11 mouse cellular contexts compared by ENCODE assay signal in genomic region chr11:121082857-121083500, GRCm38 (mm10). TPM values are rescaled to one million over a fixed set of nuclear protein-coding genes. Genes with fewer than 3 reads are reported as not detected.
DNase-seq lines count a peak whose midpoint lies in the region; ATAC-seq lines count a peak whose summit lies in the region.
"Had no signal": no experiment of that assay in that cellular context is flagged by ENCODE, and none has a peak within 500 bp of the region (broad histone marks: within the 10 kb centered on the region; RNA-seq: fewer than 3 reads in every experiment).

No protein-coding gene starts in this region.

- peak; percentile 4 for DNase-seq in midbrain, embryonic 11.5 days (ENCODE audit: low spot score, missing footprints)
- peak; percentile 25 to 47 for DNase-seq in heart, postnatal 10 days
- peak; percentile 33 for DNase-seq in thymus, postnatal 4 days
- DNase-seq in kidney, adult 8-10 months = no peak
- DNase-seq: layer of hippocampus, postnatal 36 days had no signal

- ATAC-seq in midbrain, embryonic 11.5 days (ENCODE audit: low FRiP score) = no peak
- ATAC-seq in midbrain, embryonic 13.5 days = no peak
- 0 out of 2 replicates have a peak, but pooled peaks have one; percentile 14 for ATAC-seq in megakaryocyte-erythroid progenitor cell, adult 5-6 weeks (replicated peaks; ENCODE audit: low FRiP score, low TSS enrichment, poor library complexity, severe bottlenecking)
- ATAC-seq in hindbrain, embryonic 16.5 days = no peak
- ATAC-seq in forebrain, embryonic 12.5 days (ENCODE audit: low FRiP score) = no peak

- H3K4me3 ChIP-seq in midbrain, embryonic 11.5 days (ENCODE audit: low read depth, low read length) = no peak overlapping the region
- H3K4me3 ChIP-seq in midbrain, embryonic 13.5 days (replicated peaks) = no peak overlapping the region
- H3K4me3 ChIP-seq in hindbrain, embryonic 16.5 days (ENCODE audit: low read length) = no peak overlapping the region
- H3K4me3 ChIP-seq in forebrain, embryonic 12.5 days (replicated peaks) = no peak overlapping the region
- H3K4me3 ChIP-seq: heart, embryonic 15.5 days had no signal

- no peaks in the 10 kb centered on the region for H3K27me3 ChIP-seq in midbrain, embryonic 11.5 days (ENCODE audit: control insufficient read depth, insufficient read depth, low read length)
- no peaks in the 10 kb centered on the region for H3K27me3 ChIP-seq in midbrain, embryonic 13.5 days
- H3K27me3 ChIP-seq in hindbrain, embryonic 16.5 days (replicated peaks; ENCODE audit: control insufficient read depth, insufficient read depth, low read length) = no peaks in the 10 kb centered on the region
- no peaks in the 10 kb centered on the region for H3K27me3 ChIP-seq in forebrain, embryonic 12.5 days
- H3K27me3 ChIP-seq: heart, embryonic 15.5 days had no signal

- no peaks in the 10 kb centered on the region for H3K36me3 ChIP-seq in midbrain, embryonic 11.5 days (ENCODE audit: control insufficient read depth, insufficient read depth, low read length)
- no peaks in the 10 kb centered on the region for H3K36me3 ChIP-seq in midbrain, embryonic 13.5 days
- H3K36me3 ChIP-seq in hindbrain, embryonic 16.5 days (ENCODE audit: control insufficient read depth, insufficient read depth, low read length) = no peaks in the 10 kb centered on the region
- H3K36me3 ChIP-seq in forebrain, embryonic 12.5 days (replicated peaks) = no peaks in the 10 kb centered on the region
- H3K36me3 ChIP-seq: heart, embryonic 15.5 days had no signal

- intact Hi-C loops in heart, postnatal 10 days (cut with DNase I) = no loop called here

- 81% methylated on average over 6 of the region's 6 CpGs for WGBS in midbrain, embryonic 11.5 days
- whole genome bisulfite sequencing in midbrain, embryonic 13.5 days = 84% methylated on average over 6 of the region's 6 CpGs
- 89% methylated on average over 6 of the region's 6 CpGs for WGBS in hindbrain, embryonic 16.5 days
- 86% methylated on average over 6 of the region's 6 CpGs for WGBS in forebrain, embryonic 12.5 days

- H3K9me3 ChIP-seq in midbrain, embryonic 11.5 days (ENCODE audit: control insufficient read depth, low read length) = no peaks in the 10 kb centered on the region
- H3K9me3 ChIP-seq in midbrain, embryonic 13.5 days = no peaks in the 10 kb centered on the region
- H3K9me3 ChIP-seq in hindbrain, embryonic 16.5 days (ENCODE audit: control insufficient read depth, low read length) = no peaks in the 10 kb centered on the region
- H3K9me3 ChIP-seq in forebrain, embryonic 12.5 days = no peaks in the 10 kb centered on the region
- H3K9me3 ChIP-seq: heart, embryonic 15.5 days had no signal

- H3K4me2 ChIP-seq in midbrain, embryonic 11.5 days = no peak overlapping the region
- H3K4me2 ChIP-seq in midbrain, embryonic 13.5 days (replicated peaks) = no peak overlapping the region
- no peak overlapping the region for H3K4me2 ChIP-seq in hindbrain, embryonic 16.5 days (ENCODE audit: low read length)
- no peak overlapping the region for H3K4me2 ChIP-seq in forebrain, embryonic 12.5 days
- H3K4me2 ChIP-seq: heart, embryonic 15.5 days had no signal

- no peak overlapping the region for H3K27ac ChIP-seq in midbrain, embryonic 11.5 days (ENCODE audit: low read depth, low read length)
- H3K27ac ChIP-seq in midbrain, embryonic 13.5 days = no peak overlapping the region
- H3K27ac ChIP-seq in hindbrain, embryonic 16.5 days (ENCODE audit: low read depth, low read length) = no peak overlapping the region
- no peak overlapping the region for H3K27ac ChIP-seq in forebrain, embryonic 12.5 days
- H3K27ac ChIP-seq: heart, embryonic 15.5 days had no signal

- no peaks in the 10 kb centered on the region for H3K4me1 ChIP-seq in midbrain, embryonic 11.5 days (ENCODE audit: control insufficient read depth, insufficient read depth, low read length)
- no peaks in the 10 kb centered on the region for H3K4me1 ChIP-seq in midbrain, embryonic 13.5 days (replicated peaks)
- no peaks in the 10 kb centered on the region for H3K4me1 ChIP-seq in hindbrain, embryonic 16.5 days (ENCODE audit: control insufficient read depth, insufficient read depth, low read depth, low read length)
- H3K4me1 ChIP-seq in forebrain, embryonic 12.5 days = no peaks in the 10 kb centered on the region

- H3K9ac ChIP-seq in midbrain, embryonic 11.5 days (ENCODE audit: low read length) = no peak overlapping the region
- no peak overlapping the region for H3K9ac ChIP-seq in midbrain, embryonic 13.5 days (replicated peaks)
- H3K9ac ChIP-seq in hindbrain, embryonic 16.5 days (ENCODE audit: low read depth, low read length) = no peak overlapping the region
- H3K9ac ChIP-seq in forebrain, embryonic 12.5 days = no peak overlapping the region
- H3K9ac ChIP-seq: heart, embryonic 15.5 days had no signal

RNA-seq across cellular contexts. Expression of gene Sectm1a, which starts 2.0 kb away (rescaled TPM):
- not detected in 2 replicates for polyA plus RNA-seq in midbrain, embryonic 11.5 days (2014; fragmentation: Nextera tagmentation; extraction: Ambion mirVana)
- not detected in 2 replicates for polyA plus RNA-seq in midbrain, embryonic 13.5 days (2015; fragmentation: Nextera tagmentation; extraction: Ambion mirVana)
- not detected for total RNA-seq in heart, postnatal 10 days (2021)
- total RNA-seq in megakaryocyte-erythroid progenitor cell, adult 5-6 weeks (2014; fragmentation: Nextera tagmentation) = not detected in 2 replicates
- total RNA-seq in megakaryocyte-erythroid progenitor cell, adult 5-6 weeks (2017) = not detected in 2 replicates
- polyA plus RNA-seq in hindbrain, embryonic 16.5 days (2015; fragmentation: Nextera tagmentation; extraction: Ambion mirVana) = not detected in 2 replicates
- polyA plus RNA-seq in forebrain, embryonic 12.5 days (2016; fragmentation: Nextera tagmentation; extraction: Ambion mirVana) = not detected in 2 replicates
- total RNA-seq: layer of hippocampus, postnatal 36 days had no signal
- polyA plus RNA-seq: embryonic facial prominence, embryonic 11.5 days; heart, embryonic 15.5 days had no signal

RNA-seq across cellular contexts. Expression of gene Sectm1b, which starts 19.6 kb away (rescaled TPM):
- not detected in 2 replicates for polyA plus RNA-seq in midbrain, embryonic 11.5 days (2014; fragmentation: Nextera tagmentation; extraction: Ambion mirVana)
- not detected in 2 replicates for polyA plus RNA-seq in midbrain, embryonic 13.5 days (2015; fragmentation: Nextera tagmentation; extraction: Ambion mirVana)
- not detected for total RNA-seq in heart, postnatal 10 days (2021)
- not detected in 2 replicates for total RNA-seq in megakaryocyte-erythroid progenitor cell, adult 5-6 weeks (2014; fragmentation: Nextera tagmentation)
- not detected in 2 replicates for total RNA-seq in megakaryocyte-erythroid progenitor cell, adult 5-6 weeks (2017)
- not detected in 2 replicates for polyA plus RNA-seq in hindbrain, embryonic 16.5 days (2015; fragmentation: Nextera tagmentation; extraction: Ambion mirVana)
- not detected in 2 replicates for polyA plus RNA-seq in forebrain, embryonic 12.5 days (2016; fragmentation: Nextera tagmentation; extraction: Ambion mirVana)
- total RNA-seq: layer of hippocampus, postnatal 36 days had no signal
- polyA plus RNA-seq: embryonic facial prominence, embryonic 11.5 days; heart, embryonic 15.5 days had no signal

RNA-seq across cellular contexts. Expression of gene Tex19.2, which starts 35.5 kb away (rescaled TPM):
- polyA plus RNA-seq in midbrain, embryonic 11.5 days (2014; fragmentation: Nextera tagmentation; extraction: Ambion mirVana) = not detected in 2 replicates
- polyA plus RNA-seq in midbrain, embryonic 13.5 days (2015; fragmentation: Nextera tagmentation; extraction: Ambion mirVana) = not detected in 2 replicates
- total RNA-seq in heart, postnatal 10 days (2021) = not detected
- total RNA-seq in megakaryocyte-erythroid progenitor cell, adult 5-6 weeks (2014; fragmentation: Nextera tagmentation) = not detected in 2 replicates
- total RNA-seq in megakaryocyte-erythroid progenitor cell, adult 5-6 weeks (2017) = not detected in 2 replicates
- not detected in 2 replicates for polyA plus RNA-seq in hindbrain, embryonic 16.5 days (2015; fragmentation: Nextera tagmentation; extraction: Ambion mirVana)
- polyA plus RNA-seq in forebrain, embryonic 12.5 days (2016; fragmentation: Nextera tagmentation; extraction: Ambion mirVana) = 0.09 TPM in 1 of 2 replicates, not detected in the other
- total RNA-seq: layer of hippocampus, postnatal 36 days had no signal
- polyA plus RNA-seq: embryonic facial prominence, embryonic 11.5 days; heart, embryonic 15.5 days had no signal

RNA-seq across cellular contexts. Expression of gene Cd7, which starts 43.8 kb away (rescaled TPM):
- not detected in 2 replicates for polyA plus RNA-seq in midbrain, embryonic 11.5 days (2014; fragmentation: Nextera tagmentation; extraction: Ambion mirVana)
- 0.50 TPM in 1 of 2 replicates, not detected in the other for polyA plus RNA-seq in midbrain, embryonic 13.5 days (2015; fragmentation: Nextera tagmentation; extraction: Ambion mirVana)
- under 1 TPM in 1 of 2 experiments, not detected in 1; 0.26 TPM for total RNA-seq in heart, postnatal 10 days (2021)
- 16.6 TPM in 2 replicates for total RNA-seq in megakaryocyte-erythroid progenitor cell, adult 5-6 weeks (2014; fragmentation: Nextera tagmentation)
- 1.2 and 6.7 TPM in 2 replicates for total RNA-seq in megakaryocyte-erythroid progenitor cell, adult 5-6 weeks (2017)
- polyA plus RNA-seq in hindbrain, embryonic 16.5 days (2015; fragmentation: Nextera tagmentation; extraction: Ambion mirVana) = 0.29 TPM in 1 of 2 replicates, not detected in the other
- polyA plus RNA-seq in forebrain, embryonic 12.5 days (2016; fragmentation: Nextera tagmentation; extraction: Ambion mirVana) = not detected in 2 replicates
- total RNA-seq: layer of hippocampus, postnatal 36 days had no signal
- polyA plus RNA-seq: embryonic facial prominence, embryonic 11.5 days had no signal

Comparison
In these comparisons a context has a peak if more than half of its experiments do, and no peak if none do; other contexts are left out.
1. DNase-seq: peak in midbrain, embryonic 11.5 days (single experiment), heart, postnatal 10 days (2 of 2) and thymus, postnatal 4 days (single experiment); none in kidney, adult 8-10 months (0 of 2).